Mouse (Mus musculus) fat pad, adult 2 months (tissue): ENCODE measurements around the gene Gm5936.
"Not testable (repeated sequence)": the region's sequence is repeated elsewhere in the genome, so short reads cannot be mapped to it uniquely, and the experiment has no call there.

Experiments used
- DNase-seq: peaks from one replicate; pipeline ENCODE4 v3.0.0-alpha.2; 2011; ENCODE audit warnings: low read depth, low spot score; ENCODE audit errors: extremely low read depth

Gm5936 gene

GRCm38 (mm10) chrX:74836842-74837522 is at the start of gene Gm5936:
Gene Gm5936, plus strand, starts transcription at chrX:74837196.
- not testable (repeated sequence) for DNase-seq

DNA sequence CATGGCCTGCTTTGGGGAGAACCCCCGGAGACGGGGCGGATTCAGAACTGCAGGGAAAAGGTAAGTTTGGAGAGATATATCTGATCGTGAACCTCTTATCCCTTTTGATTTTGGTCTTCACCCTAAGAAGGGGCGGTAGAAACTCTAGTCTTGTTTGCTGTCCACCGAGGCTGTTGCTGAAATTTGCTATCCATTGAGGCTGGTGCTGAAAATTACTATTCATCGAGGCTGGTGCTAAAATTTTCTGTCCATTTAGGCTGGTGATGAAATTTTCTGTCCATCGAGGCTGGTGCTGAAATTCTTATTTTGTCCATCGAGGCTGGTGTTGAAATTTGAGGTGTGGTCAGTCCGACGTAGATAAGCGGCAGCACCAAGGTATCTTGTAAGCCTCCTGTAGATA is 19.1 kb downstream of the Gm5936 start:
- DNase-seq: not testable (repeated sequence)

DNA sequence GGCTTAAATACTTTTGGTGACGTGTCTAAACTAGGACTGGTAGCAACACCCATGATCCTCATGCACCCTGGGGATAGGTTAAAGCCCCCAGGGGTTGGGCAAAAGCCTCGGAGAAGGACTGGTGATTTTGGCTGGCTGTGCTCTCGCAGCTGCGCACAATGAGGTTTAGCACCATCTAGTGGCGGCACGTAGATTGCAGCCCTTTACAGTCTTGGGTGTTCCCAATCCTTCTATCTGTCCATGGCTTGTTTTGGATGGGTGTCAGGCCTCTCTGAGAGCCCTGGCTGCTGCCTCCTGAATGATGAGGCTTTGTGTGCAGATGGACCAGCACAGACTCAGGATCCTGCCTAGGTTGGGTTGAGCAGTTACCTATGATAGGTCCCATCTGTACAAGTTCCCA is 43.1 kb downstream of the Gm5936 start:
- DNase-seq: not testable (repeated sequence)
